Mouse (Mus musculus): ENCODE measurements around the gene Myoz2. TPM values are rescaled to one million over a fixed set of nuclear protein-coding genes. Genes with fewer than 3 reads are reported as not detected.
A peak's percentile ranks its signal among the peaks of the same experiment; 100 is the strongest.

The Myoz2 gene
- polyA plus RNA-seq, 1 experiment = not detected

GRCm38 (mm10) chr3:122984249-122985182 is 50.3 kb downstream of the Myoz2 start, which contains the start of gene Usp53:
TSS of gene Usp53 (minus strand) at chr3:122984510.
- peaks cover 12% of the 10 kb centered on the region for H3K4me1 ChIP-seq (ENCODE audit: control insufficient read depth, insufficient read depth, low read length)
- H3K4me3 ChIP-seq (ENCODE audit: insufficient read depth, low read length) = peak within 1 kb of the TSS; percentile 90
- H3K27ac ChIP-seq (ENCODE audit: insufficient read depth, low read depth, low read length) = peak within 1 kb of the TSS; percentile 66
- TF ChIP-seq CTCF (IDR thresholded peaks at IDR 0.05; ENCODE audit: low read depth, low read length) (no peak), POLR2A (IDR thresholded peaks at IDR 0.05; ENCODE audit: borderline replicate concordance, low read depth, low read length) (no peak)

GRCm38 (mm10) chr3:122983849-122984248 is 51.0 kb downstream of the Myoz2 start:
- peak overlapping the region; percentile 59 for H3K27ac ChIP-seq (ENCODE audit: insufficient read depth, low read depth, low read length)
- peak overlapping the region; percentile 90 for H3K4me3 ChIP-seq (ENCODE audit: insufficient read depth, low read length)
- H3K4me1 ChIP-seq (ENCODE audit: control insufficient read depth, insufficient read depth, low read length) = peaks cover 12% of the 10 kb centered on the region
- no peak for TF ChIP-seq CTCF (IDR thresholded peaks at IDR 0.05; ENCODE audit: low read depth, low read length)
- no peak for TF ChIP-seq POLR2A (IDR thresholded peaks at IDR 0.05; ENCODE audit: borderline replicate concordance, low read depth, low read length)

GRCm38 (mm10) chr3:122975964-122976363 is 58.9 kb downstream of the Myoz2 start:
- no peak overlapping the region for H3K4me3 ChIP-seq (ENCODE audit: insufficient read depth, low read length)

GRCm38 (mm10) chr3:122975363-122975762 is 59.5 kb downstream of the Myoz2 start:
- no peak overlapping the region for H3K27ac ChIP-seq (ENCODE audit: insufficient read depth, low read depth, low read length)
- TF ChIP-seq POLR2A (IDR thresholded peaks at IDR 0.05; ENCODE audit: borderline replicate concordance, low read depth, low read length) = no peak
- H3K4me1 ChIP-seq (ENCODE audit: control insufficient read depth, insufficient read depth, low read length) = peaks cover 17% of the 10 kb centered on the region
- no peak overlapping the region for H3K4me3 ChIP-seq (ENCODE audit: insufficient read depth, low read length)

More at GRCm38 (mm10) chr3:122975964-122976363, 58.9 kb downstream of the Myoz2 start:
- H3K4me1 ChIP-seq (ENCODE audit: control insufficient read depth, insufficient read depth, low read length) = peaks cover 17% of the 10 kb centered on the region
- TF ChIP-seq POLR2A (IDR thresholded peaks at IDR 0.05; ENCODE audit: borderline replicate concordance, low read depth, low read length) (no peak), CTCF (IDR thresholded peaks at IDR 0.05; ENCODE audit: low read depth, low read length) (no peak)
- H3K27ac ChIP-seq (ENCODE audit: insufficient read depth, low read depth, low read length) = no peak overlapping the region

DNA sequence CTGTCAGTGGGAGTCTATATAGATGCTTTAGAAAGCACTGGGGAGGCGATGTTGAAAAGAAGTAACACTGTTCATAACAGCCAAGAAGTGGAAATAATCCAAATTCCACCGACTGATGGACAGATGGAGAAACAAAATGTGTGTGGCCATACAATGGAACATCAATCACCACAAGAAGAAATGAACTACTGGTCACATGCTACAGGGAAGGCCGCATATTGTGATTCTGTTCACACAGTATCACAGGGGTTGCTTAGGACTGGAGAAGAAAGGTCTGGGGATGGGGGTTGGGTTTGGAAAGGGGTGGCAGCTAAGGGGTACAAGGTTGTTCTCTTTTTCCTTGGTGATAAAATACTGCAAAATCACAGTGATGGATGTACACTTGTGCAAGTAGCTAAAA is 60.0 kb downstream of the Myoz2 start:
- Histone ChIP-seq H3K4me3 (ENCODE audit: insufficient read depth, low read length) (no peak overlapping the region), H3K27ac (ENCODE audit: insufficient read depth, low read depth, low read length) (no peak overlapping the region), H3K4me1 (ENCODE audit: control insufficient read depth, insufficient read depth, low read length) (peaks cover 17% of the 10 kb centered on the region)
- TF ChIP-seq CTCF (IDR thresholded peaks at IDR 0.05; ENCODE audit: low read depth, low read length) (no peak), POLR2A (IDR thresholded peaks at IDR 0.05; ENCODE audit: borderline replicate concordance, low read depth, low read length) (no peak)

GRCm38 (mm10) chr3:122972126-122972822 is 62.5 kb downstream of the Myoz2 start:
- no peak overlapping the region for H3K4me3 ChIP-seq (ENCODE audit: insufficient read depth, low read length)
- H3K4me1 ChIP-seq (ENCODE audit: control insufficient read depth, insufficient read depth, low read length) = peaks cover 17% of the 10 kb centered on the region
- H3K27ac ChIP-seq (ENCODE audit: insufficient read depth, low read depth, low read length) = no peak overlapping the region
- TF ChIP-seq POLR2A (IDR thresholded peaks at IDR 0.05; ENCODE audit: borderline replicate concordance, low read depth, low read length) = no peak
- no peak for TF ChIP-seq CTCF (IDR thresholded peaks at IDR 0.05; ENCODE audit: low read depth, low read length)

DNA sequence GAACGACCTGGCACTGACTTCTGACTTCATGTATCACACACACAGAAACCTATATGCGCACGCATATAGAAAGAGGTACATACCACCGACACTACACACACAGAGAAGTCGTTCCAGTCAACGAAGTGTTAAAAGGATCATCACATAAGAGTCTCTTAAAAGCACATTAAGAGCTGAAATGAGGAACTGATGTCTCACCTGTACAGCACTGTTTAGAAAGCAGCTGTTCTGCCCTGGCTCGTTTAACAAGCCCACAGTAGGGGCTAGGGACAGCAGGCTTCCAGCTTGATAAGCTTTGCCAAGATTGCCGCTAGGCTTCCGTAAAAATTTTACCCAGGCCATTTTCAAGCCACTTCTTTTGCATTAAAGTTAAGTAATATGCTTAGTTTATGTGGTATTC is 66.4 kb downstream of the Myoz2 start:
- Histone ChIP-seq H3K27ac (ENCODE audit: insufficient read depth, low read depth, low read length) (no peak overlapping the region), H3K4me1 (ENCODE audit: control insufficient read depth, insufficient read depth, low read length) (peaks cover 12% of the 10 kb centered on the region), H3K4me3 (ENCODE audit: insufficient read depth, low read length) (no peak overlapping the region)
- no peak for TF ChIP-seq POLR2A (IDR thresholded peaks at IDR 0.05; ENCODE audit: borderline replicate concordance, low read depth, low read length)
- no peak for TF ChIP-seq CTCF (IDR thresholded peaks at IDR 0.05; ENCODE audit: low read depth, low read length)

GRCm38 (mm10) chr3:122964301-122964700 is 70.5 kb downstream of the Myoz2 start:
- peaks cover 8% of the 10 kb centered on the region for H3K4me1 ChIP-seq (ENCODE audit: control insufficient read depth, insufficient read depth, low read length)
- TF ChIP-seq CTCF (IDR thresholded peaks at IDR 0.05; ENCODE audit: low read depth, low read length) = no peak
- TF ChIP-seq POLR2A (IDR thresholded peaks at IDR 0.05; ENCODE audit: borderline replicate concordance, low read depth, low read length) = no peak
- H3K27ac ChIP-seq (ENCODE audit: insufficient read depth, low read depth, low read length) = no peak overlapping the region

More at GRCm38 (mm10) chr3:122964301-122964700, 70.5 kb downstream of the Myoz2 start:
- no peak overlapping the region for H3K4me3 ChIP-seq (ENCODE audit: insufficient read depth, low read length)

Other genes with a start within 250 kb of the Myoz2 start
- not detected in 2 replicates for gene Fabp2, start 139.9 kb downstream of the Myoz2 start, polyA plus RNA-seq (2012; ENCODE audit: insufficient read depth, insufficient read length, missing spikeins)
- gene Gm10959, start 115.7 kb downstream of the Myoz2 start, polyA plus RNA-seq (2012; ENCODE audit: insufficient read depth, insufficient read length, missing spikeins) = not detected in 2 replicates
- 61.9 and 73.6 TPM in 2 replicates for gene 1810037I17Rik, start 110.8 kb downstream of the Myoz2 start, polyA plus RNA-seq (2012; ENCODE audit: insufficient read depth, insufficient read length, missing spikeins)
- 3.3 and 3.9 TPM in 2 replicates for gene Usp53, start 50.5 kb downstream of the Myoz2 start, polyA plus RNA-seq (2012; ENCODE audit: insufficient read depth, insufficient read length, missing spikeins)
- 0.29 and 0.48 TPM in 2 replicates for gene Synpo2, start 201.1 kb upstream of the Myoz2 start, polyA plus RNA-seq (2012; ENCODE audit: insufficient read depth, insufficient read length, missing spikeins)
- gene Sec24d, start 232.4 kb upstream of the Myoz2 start, polyA plus RNA-seq (2012; ENCODE audit: insufficient read depth, insufficient read length, missing spikeins) = 33.2 and 35.8 TPM in 2 replicates

Measured in bone marrow macrophage, adult 2 months (primary cell).